Mouse (Mus musculus) forelimb bud, embryonic 11.5 days (tissue): ENCODE data around the gene Lrriq1.

Experiments used
- DNase-seq: peaks from one replicate; pipeline ENCODE4 v3.0.0-alpha.2; 2012; ENCODE audit warnings: low read depth, low spot score

Gene Lrriq1

DNA sequence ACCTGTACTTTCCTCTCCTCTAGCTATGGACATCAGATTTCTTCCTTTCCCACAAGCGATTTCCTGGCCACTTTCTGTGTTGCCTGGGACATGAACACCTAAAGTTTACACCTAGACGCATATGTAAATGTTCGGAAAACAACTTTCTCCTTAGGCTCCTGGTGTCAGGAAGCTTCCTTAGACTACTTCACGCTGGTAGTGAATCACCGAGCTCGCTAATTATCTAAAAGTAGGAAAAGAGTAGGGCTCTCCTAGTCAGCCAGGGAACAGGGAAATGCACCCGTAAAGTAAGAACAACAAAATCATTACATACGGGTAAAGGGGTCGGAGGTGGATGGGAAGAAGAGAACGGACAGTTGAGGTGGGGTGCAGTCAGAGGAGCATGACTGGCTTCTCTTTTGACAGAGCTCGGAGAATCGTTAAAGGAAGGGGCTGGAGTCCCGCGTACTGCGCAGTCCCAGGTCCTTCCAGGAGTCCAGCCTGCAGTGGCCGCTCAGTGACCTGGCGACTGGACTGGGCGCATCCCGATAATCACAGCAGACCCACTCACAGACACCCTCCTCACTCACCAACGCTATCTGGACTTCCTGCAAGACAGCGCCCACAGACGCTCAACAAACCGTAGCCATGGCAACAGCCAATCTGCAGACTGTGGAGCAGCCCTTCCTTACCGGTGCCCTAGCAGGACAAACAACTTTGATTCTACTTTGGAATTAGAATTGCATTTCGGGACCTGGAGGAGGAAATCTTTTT, at the start of gene Lrriq1:
Gene Lrriq1 (minus strand): TSS at position 616 of the 753 bp plus-strand sequence.
- DNase-seq: peak; percentile 66

DNA sequence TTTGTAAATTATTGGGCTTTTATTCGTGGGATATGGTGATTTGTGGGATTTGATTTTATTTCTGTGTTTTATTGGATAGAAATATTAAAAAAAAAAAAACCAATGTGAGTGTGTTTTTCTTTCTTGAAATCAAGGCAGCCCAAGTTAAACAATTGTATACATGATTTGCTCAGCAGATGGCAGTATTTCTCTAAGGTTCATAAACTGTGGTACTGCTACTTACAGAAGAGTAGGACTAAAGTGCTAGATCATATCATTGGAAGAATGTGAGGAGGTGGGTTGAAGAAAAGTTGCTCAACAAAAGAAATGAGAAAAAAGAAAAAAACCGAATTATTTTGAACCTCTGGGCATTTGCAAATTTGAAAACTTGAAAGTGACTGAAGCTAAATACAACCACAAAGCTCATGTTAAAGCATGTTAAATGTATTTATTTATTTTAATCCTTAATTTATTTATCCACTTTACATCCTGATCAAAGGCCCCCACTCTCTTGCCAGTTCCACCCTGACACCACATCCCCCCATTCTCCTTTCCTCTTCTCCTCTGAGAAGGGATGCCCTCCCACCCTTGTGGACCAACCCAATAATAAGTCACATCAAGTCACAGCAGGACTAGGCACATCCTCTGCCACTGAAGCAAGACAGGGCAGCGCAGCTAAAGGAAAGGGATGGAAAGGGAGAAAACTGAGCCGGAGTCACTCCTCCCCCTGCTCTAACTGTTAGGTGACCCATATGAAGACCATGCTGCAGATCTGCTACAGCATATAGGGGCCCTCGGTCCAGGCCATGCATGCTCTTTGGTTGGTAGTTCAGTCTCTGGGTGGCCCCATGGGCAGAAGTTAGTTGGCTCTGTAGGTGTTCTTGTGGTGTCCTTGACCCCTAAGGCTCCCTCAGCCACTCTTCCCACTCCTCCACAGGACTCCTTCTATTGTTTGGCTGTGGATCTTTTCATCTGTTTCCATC, 18.0 kb upstream of the Lrriq1 start:
- DNase-seq: peak; percentile 46

DNA sequence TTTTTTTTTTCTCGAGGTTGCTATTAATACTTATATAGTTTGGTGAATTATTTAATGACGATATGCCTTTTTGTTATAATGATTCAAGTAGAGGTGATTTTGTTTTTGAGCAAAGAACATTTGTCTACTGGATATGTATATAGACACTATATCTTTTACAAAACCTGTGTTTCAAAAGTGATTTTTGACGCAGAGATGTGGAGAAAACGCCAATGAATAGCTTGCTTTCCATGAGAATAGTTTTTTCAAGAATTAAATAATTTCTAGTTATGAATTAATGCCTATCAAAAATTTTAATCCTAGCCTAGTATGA, 294 bp upstream of the Lrriq1 start:
- DNase-seq: no peak

DNA sequence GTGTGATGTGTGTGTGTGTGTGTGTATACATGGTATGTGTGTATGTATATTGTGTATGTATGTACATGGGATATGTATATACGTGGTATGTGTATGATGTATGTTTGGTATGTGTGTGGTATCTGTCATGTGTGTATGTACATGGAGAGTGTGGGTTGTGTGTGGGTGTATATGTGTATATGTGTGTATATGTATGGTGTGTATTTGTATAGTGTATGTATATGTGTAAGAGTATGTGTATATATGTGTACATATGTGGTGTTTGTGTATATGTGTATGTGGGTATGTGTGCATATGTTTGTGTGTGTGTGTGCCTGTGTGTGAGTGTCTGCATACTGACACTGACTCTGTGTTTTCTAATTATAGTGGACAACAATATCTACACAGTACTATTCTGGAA, 9.5 kb downstream of the Lrriq1 start:
- no peak for DNase-seq

DNA sequence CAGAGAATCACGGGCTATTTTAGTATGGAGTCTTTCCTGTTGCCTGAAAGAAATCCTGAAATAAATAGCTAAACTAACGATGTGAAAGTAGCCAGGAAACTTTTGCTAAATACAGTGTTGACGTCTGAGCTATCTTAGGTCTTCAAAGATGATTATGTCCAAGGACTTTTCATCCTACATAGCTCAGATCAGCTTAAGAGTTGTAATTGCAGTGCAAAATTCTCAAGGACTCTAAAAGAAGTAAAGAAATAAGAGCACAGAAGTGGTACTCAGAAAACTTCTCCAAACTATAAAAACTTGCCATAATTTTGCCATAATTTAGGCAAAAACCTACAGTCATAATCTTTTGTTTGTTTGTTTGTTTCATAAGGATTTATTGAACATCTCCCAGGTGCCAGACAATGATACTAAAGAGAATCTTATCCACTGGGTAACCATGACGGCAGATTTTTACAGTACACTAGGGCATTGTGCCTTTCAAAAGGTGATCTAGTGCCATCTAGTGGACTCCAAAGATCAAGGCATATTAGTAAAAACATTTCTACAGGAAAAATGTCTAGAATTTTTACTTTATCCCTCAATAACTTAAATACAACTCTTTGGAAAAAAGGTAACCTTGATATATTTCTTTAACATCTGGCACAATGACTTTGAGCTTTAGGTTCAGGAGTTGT, 41.3 kb downstream of the Lrriq1 start:
- peak; percentile 50 for DNase-seq

DNA sequence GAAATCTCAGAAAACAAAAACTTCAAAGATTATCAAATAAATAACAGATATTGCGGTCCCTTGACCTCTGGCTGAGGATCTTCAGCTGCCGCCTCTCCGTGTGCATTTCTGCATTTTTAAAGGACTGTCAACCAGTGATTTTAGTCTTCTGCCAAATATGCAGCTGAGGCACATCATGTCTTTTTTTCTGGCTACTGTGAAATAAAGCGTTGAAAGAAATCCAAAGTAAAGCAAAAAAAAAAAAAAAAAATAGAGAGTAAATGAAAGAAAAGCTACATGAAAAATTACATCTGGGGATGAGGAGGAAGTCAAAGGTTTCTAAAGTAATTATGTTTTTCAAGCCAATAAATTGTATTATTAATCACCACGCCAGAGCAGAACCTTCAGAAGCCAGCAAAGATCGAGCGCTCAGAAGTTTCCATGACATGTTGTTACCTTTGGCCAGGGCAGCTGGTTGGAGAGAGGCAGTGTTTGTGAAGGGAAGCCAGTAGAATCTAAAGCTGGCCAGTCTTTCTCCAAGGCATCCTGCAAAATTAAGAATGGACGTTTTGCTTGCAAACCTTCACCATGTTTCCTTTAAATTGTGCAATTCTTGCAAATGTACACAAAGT, 90.2 kb downstream of the Lrriq1 start:
- no peak for DNase-seq

DNA sequence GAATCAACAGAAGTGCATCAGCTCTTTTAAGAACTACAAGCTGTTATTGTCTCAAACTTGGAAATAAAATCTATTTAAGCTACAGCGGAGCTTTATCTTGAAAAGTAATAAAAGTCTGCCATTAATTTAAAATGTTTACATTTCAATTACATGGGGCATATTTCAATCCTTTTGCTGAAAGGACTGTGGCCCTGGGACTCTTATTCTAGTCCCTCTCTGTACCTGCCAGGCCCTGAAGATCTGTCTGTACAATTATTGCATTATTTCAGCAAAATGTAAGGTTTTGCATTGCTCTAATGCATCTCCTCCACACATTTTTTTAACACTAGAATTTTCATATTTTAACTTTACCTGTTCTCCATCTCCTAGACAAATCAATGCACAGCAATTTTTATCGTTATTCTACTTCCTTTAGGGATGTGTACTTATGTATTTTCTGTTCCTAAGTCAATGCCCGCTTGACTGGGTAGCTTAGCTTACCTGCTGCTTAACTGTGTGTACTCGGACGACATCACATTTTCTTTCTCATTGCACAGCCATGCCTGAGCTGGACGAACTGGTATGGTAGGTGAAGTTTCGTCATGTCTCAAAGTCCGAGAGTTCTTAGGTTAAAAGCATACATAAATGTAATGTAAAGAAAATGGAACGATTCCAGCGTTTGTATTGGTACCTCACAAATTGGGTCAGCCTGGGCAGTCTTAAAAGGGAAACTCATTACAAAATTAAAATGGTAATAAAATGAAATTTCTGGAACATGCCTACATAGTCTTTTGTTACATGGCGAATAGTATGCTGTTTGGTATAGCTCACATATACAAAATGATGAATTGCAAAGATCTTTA, 91.0 kb downstream of the Lrriq1 start:
- DNase-seq: no peak

DNA sequence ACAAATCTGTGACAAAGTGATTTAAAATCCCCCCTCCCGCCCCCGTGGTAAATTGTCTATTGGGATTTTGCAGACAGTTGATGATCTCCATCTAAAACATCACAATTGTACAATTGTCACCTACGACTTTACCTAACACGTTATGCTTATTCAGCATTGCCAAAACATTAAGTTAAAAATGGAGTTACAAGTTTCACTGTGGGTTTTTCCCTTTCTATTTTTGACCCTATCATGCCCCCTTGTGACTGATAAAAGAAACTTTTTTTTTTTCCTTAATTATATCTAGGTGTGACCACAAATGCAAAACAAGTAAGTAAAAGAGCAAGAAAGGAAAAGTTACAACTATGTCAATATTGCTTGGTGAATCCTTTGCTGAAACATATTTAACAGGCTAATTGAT, 93.6 kb downstream of the Lrriq1 start:
- no peak for DNase-seq

DNA sequence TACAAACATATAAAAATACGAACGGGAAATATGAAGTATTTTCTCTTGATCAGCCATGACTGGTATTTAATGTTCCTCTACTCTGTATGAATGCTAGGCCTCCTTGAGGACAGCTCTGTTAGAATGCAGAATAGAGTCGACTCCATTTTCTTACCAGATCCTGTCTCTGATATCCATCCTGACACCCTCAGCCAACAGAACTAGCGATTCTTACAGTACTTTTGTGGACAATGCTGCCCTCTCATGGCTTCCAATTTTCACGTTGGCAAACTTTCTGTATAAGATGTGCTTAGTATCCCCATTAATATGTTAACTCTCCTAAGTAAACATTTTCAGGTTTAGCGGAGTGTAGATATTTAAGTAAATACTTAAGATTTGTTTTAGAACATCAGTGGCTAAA, 94.6 kb downstream of the Lrriq1 start:
- peak; percentile 45 for DNase-seq

DNA sequence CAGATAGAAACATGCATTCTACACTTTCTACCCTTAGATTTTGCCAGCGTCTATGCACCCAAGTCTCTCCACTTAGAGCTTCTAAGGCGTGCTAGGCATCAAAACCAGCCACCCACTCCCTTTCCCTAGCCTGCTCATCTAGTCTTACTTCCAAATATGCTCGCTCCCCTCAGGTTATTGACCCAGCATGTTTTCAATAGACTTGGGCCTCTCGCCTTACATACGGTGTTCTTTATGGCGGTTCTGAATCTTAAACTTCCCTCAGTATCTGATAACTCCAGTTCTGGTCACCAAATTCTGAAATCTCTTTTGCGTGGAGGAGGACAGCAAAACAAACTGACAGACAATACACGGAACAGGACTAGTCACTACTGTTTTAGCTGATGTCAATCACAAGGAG, 95.5 kb downstream of the Lrriq1 start:
- DNase-seq: no peak

DNA sequence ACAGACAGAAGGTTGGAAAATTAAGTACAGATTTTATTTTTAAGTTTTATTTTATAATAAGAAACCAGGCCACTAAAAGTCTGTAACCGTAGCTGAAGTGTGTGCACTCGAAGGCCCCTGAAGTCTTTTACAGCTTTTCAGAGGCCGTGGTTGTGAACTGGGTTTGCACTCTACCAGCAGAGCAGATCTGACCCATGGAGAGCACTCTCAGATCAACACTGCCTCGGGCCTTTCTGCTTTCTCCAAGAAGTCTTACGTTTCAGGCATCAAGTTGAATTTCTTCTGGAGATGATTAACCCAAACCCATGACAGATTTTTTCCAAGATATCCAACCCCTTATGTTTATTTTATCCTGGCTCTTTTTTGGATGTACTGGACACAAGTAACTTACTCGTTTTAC, 121.5 kb downstream of the Lrriq1 start:
- DNase-seq: no peak

DNA sequence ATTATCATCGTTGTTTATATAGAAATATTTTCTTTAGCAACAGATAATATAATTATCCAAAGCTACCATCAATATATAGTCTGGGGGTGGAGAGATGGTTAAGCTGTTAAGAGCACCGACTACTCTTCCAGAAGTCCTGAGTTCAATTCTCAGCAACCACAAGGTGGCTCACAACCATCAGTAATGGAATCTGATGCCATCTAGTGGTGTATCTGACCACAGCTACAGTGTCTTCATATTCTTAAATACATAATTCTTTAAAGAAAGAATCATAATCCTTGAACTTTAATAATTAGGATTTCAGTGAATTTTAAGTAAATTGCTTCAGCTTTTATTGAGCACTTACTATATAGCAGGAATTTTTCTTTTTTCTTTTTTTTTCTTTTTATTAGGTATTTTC, 128.0 kb downstream of the Lrriq1 start:
- no peak for DNase-seq

DNA sequence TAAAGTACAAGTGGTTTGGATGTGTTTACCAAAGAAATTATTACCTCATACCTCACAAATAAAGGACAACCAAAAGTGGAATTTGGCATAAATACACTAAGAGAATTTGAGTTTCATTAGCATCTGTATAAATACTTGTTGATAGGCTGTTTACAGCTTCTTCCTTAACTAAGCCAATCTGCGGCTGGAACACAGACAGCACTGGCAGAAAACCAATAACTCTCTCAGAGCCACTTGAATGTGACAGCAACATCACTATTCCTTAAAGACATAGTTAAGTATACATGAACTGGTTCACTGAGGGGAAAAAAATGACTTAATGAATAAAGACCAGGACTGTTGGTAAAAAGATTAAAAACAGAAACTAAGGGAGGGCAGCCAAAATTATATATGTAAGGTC, 150.0 kb downstream of the Lrriq1 start:
- DNase-seq: no peak

DNA sequence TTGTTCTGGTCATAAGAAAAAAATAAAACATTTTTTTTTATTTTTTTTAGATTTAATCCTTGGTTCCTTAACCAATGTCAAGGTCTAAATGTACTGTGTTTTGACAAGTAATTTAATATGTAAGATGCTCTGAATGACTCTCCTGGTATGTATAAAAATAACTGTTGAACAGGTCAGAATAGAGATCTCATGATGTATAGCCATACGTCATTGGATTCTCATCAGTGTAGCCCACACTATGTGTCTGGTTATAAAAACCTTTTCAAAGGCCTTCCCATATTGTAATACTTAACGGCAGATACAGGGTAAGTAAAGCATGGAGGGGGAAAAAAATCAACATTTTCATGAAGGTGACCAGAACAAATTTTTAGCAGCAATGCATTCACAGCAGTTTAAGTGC, 186.5 kb downstream of the Lrriq1 start:
- DNase-seq: no peak

DNA sequence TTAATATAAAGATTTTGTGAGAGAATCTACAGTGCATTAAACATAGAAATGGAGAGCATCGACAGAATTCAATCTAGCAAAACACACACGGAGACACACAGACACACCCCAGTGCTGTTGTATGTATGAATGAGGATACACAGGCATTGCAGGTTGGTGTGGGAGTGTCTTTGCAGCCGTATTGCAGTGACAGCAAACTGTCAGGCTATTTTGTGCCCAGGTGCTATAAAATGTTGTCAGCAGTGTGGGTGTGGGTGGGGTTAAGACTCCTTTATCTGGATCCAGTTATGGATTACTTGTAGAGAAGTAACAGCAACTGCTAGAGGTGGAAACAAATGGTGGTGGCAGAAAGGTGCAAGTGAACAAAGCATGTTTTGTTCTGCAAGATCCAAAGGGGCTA, 189.5 kb downstream of the Lrriq1 start:
- DNase-seq: no peak

DNA sequence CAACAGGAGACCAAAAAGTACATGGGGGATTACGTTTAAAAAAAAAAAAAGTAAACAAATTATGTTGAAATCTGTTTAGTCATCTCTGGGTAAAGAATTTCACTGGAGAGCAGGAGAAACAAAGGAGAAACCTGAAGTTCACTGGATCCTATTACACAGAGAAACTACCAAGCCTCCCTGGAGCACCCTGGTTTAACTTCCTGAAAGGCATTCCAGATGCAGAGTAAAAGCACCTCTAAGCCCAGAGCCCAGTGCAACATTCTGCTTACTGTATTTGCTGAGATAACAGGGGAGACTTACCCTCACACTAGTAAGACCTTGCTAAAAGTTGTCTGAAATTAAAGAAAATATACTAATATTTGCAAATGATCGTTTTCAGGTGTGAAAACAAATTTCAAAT, 191.1 kb downstream of the Lrriq1 start:
- DNase-seq: no peak

DNA sequence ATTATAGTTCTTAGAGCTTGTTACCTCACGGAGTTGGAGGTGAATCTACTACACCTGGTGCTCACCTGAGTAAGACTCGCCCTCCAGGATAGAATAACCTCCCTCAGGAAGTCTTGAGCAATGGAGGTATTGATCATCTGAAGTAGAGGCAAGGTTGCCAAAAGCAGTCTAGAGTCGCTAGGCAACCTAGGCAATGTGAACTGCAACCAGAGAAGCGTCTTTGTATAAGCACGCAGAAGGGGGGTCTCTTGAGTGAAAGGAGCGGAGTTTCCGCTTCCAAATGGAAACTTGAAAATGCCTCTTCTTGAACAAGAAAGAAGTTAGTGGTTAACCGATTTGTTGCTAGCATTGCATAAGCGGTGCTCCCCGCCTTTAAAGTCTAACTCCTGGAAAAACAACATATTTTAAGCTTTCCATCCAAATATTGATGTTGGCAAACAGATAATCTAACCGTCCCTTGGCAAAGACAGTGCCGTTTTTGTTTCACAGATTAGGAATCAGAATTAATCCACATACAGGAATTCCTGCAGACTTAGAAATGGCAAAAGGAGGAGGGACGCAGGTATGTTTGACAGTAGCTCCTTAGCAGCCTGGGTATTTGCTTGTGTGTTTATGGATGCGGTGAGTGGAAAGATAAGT, 201.0 kb downstream of the Lrriq1 start:
- DNase-seq: no peak

DNA sequence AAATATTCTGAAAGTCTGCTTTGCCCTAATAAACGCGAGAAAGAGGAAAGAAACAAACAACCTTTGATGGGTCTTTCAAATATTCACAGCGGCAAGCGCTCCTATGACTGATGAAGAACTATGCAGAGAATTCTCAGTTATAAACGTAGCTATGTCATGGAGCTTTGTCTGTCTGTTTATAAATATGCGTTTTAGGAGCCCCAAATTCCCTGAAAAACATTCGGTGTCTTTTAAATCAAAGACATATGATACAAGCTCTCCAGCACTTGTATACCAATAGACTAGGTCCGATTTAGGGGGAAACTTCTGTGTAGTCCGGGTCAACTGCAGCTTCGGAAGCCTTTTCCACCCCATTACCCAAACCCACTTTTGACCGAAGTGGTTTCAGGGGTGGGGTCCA, 205.2 kb downstream of the Lrriq1 start:
- DNase-seq: no peak

DNA sequence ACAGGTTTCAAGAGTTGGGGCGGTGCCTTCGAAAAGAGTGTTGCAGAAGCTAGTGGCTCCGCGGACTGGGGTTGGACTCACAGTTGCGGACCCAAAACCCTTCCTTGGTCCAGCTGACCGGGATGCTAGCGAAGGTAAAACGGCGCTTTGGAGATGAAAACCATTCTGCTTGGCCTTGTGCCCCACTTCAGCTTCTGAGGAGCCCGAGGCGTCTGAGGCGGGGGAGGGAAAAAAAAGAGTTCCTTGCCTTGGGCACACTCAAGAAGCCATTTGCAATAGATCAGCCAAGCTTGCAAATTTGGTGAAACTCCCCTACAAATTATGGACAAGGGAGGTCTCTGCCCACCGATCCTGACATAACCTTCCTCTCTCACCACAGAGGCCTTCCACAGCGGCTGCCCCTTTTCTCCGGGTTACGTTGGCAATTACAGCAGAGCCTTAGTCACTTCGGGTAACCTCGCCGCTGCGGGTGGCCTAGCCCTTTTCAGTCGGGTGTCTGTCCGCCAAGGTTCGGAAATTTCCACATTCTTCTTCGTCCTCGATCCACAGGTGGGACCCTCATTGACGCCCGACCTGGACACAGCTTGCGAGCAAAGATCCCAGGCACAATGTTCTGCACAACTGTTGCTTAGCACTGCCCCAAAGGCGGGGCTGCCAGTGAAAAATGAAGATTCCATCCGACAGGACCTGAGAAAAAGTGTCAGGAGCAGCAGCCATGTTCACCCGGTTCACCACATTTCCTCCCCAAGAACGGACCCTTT, 206.2 kb downstream of the Lrriq1 start, which contains the start of gene Alx1:
Gene Alx1 (minus strand): TSS at position 486 of the 761 bp plus-strand sequence.
- DNase-seq: no peak
